ENCODE assay signal across 7 mouse cellular contexts in genomic region chr6:17748866-17749582, GRCm38 (mm10). TPM values are rescaled to one million over a fixed set of nuclear protein-coding genes. Genes with fewer than 3 reads are reported as not detected.
DNase-seq lines count a peak whose midpoint lies in the region; ATAC-seq lines count a peak whose summit lies in the region.

No protein-coding gene starts in this region.

- ATAC-seq in intestine, embryonic 14.5 days (replicated peaks; ENCODE audit: low FRiP score, low TSS enrichment, low read depth), result peak; percentile 96
- ATAC-seq in megakaryocyte-erythroid progenitor cell, adult 5-6 weeks (replicated peaks; ENCODE audit: low FRiP score, low TSS enrichment, poor library complexity, severe bottlenecking), result peak; percentile 92

- no peaks in the 10 kb centered on the region for H3K36me3 ChIP-seq in intestine, embryonic 14.5 days (ENCODE audit: control insufficient read depth, insufficient read depth, low read length)

- H3K9ac ChIP-seq in intestine, embryonic 14.5 days (ENCODE audit: low read length), result peak overlapping the region; percentile 34

- no peaks in the 10 kb centered on the region for H3K4me1 ChIP-seq in intestine, embryonic 14.5 days (replicated peaks; ENCODE audit: control insufficient read depth, insufficient read depth, low read length)

- intact Hi-C loops in left cerebral cortex, postnatal 25 days (cut with DNase I), result no loop called here

- H3K9me3 ChIP-seq in intestine, embryonic 14.5 days (ENCODE audit: control insufficient read depth, low read length), result no peaks in the 10 kb centered on the region

- 4% methylated on average over 18 of the region's 18 CpGs for WGBS in intestine, embryonic 14.5 days

- peak overlapping the region; percentile 74 for H3K4me2 ChIP-seq in intestine, embryonic 14.5 days (ENCODE audit: low read length)

- peak overlapping the region; percentile 52 for H3K27ac ChIP-seq in intestine, embryonic 14.5 days (ENCODE audit: low read depth)

- H3K27me3 ChIP-seq in intestine, embryonic 14.5 days (replicated peaks; ENCODE audit: control insufficient read depth, insufficient read depth, low read length), result no peaks in the 10 kb centered on the region

- DNase-seq in adipocyte (ENCODE audit: low spot score), result peak; percentile 36
- DNase-seq in cerebellum, postnatal 25 days, result peak; percentile 89 to 91
- DNase-seq in frontal cortex, postnatal 14 days (ENCODE audit: low spot score in 2 of 2), result peak; percentile 66 to 73
- peak; percentile 85 for DNase-seq in intestine, embryonic 14.5 days (ENCODE audit: low spot score)
- DNase-seq in left cerebral cortex, postnatal 25 days (ENCODE audit: low spot score in 2 of 2), result peak; percentile 84 to 93
- peak; percentile 75 for DNase-seq in right cerebral cortex, postnatal 14 days

- H3K4me3 ChIP-seq in intestine, embryonic 14.5 days (ENCODE audit: low read depth, low read length), result peak overlapping the region; percentile 38

RNA-seq across cellular contexts. Expression of gene St7, which starts 56.3 kb away (rescaled TPM):
- 23.1 and 25.5 TPM in 2 replicates for polyA plus RNA-seq in intestine, embryonic 14.5 days (2014; fragmentation: Nextera tagmentation; extraction: Ambion mirVana)
- 10 to 100 TPM; 34.1 to 34.4 TPM for total RNA-seq in left cerebral cortex, postnatal 25 days (2021)
- total RNA-seq in megakaryocyte-erythroid progenitor cell, adult 5-6 weeks (2014; fragmentation: Nextera tagmentation), result 43.4 and 60.5 TPM in 2 replicates
- total RNA-seq in megakaryocyte-erythroid progenitor cell, adult 5-6 weeks (2017), result 38.4 and 38.6 TPM in 2 replicates

Comparison
In these comparisons a context has a peak if more than half of its experiments do, and no peak if none do; other contexts are left out.
1. Peak in every context shown above with its lines: DNase-seq, ATAC-seq, H3K4me3 ChIP-seq and H3K27ac ChIP-seq.
2. DNase-seq: peak in every context shown above with its lines; median percentile 90 in cerebellum, postnatal 25 days; 88 in left cerebral cortex, postnatal 25 days; 85 in intestine, embryonic 14.5 days; 75 in right cerebral cortex, postnatal 14 days; 70 in frontal cortex, postnatal 14 days; 36 in adipocyte.